Mouse (Mus musculus) CH12.LX (cell line): ENCODE measurements around the gene Tshz2. TPM values are rescaled to one million over a fixed set of nuclear protein-coding genes. Genes with fewer than 3 reads are reported as not detected.

Experiments
- DNase-seq: peaks from one replicate; pipeline ENCODE4 v3.0.0-alpha.2; 2013; ENCODE audit errors: extremely low read depth
- H3K27ac ChIP-seq: 2 replicates; pipeline ENCODE4 v1.5.1; 2012; ENCODE audit warnings: low read depth, mild to moderate bottlenecking, control low read depth, moderate library complexity; ENCODE audit not compliant: insufficient read depth
- H3K27me3 ChIP-seq: replicated peaks from 2 replicates; pipeline ENCODE3; 2012; ENCODE audit warnings: inconsistent platforms
- H3K36me3 ChIP-seq, 2 experiments: replicated peaks in 1 of 2; 2 replicates each; pipeline versions ENCODE3 to v1.6.1; 2012; ENCODE audit warnings: inconsistent platforms in 1 of 2, low read length in 1 of 2, mild to moderate bottlenecking in 1 of 2, mixed read lengths in 1 of 2, moderate library complexity in 1 of 2; ENCODE audit not compliant: control insufficient read depth in 1 of 2, insufficient read depth in 1 of 2
- H3K4me1 ChIP-seq, 2 experiments: 2 replicates each; pipeline ENCODE4 v1.6.1; 2012; ENCODE audit warnings: inconsistent platforms in 1 of 2, moderate library complexity in 1 of 2; ENCODE audit not compliant: insufficient read depth in 2 of 2, control insufficient read depth in 1 of 2
- H3K4me2 ChIP-seq: 2 replicates; pipeline ENCODE4 v1.6.1; 2012; ENCODE audit warnings: low read depth, mild to moderate bottlenecking, control low read depth; ENCODE audit not compliant: poor library complexity, insufficient read depth, severe bottlenecking
- H3K4me3 ChIP-seq, 3 experiments: fragments of 150-350 bp in 1 of 3; sonication (generic) in 1 of 3; replicated peaks in 1 of 3; 2 replicates each; pipeline versions ENCODE3 to v1.5.1; 2011 to 2012; ENCODE audit warnings: low read depth in 2 of 3, low read length in 2 of 3, mild to moderate bottlenecking in 2 of 3, moderate library complexity in 2 of 3, control low read depth in 1 of 3, improper control_type of control experiment in 1 of 3, inconsistent platforms in 1 of 3, mixed read lengths in 1 of 3; ENCODE audit not compliant: poor library complexity in 1 of 3
- H3K79me2 ChIP-seq: replicated peaks from 2 replicates; pipeline ENCODE4 v1.6.1; 2012; ENCODE audit warnings: mild to moderate bottlenecking, moderate library complexity; ENCODE audit not compliant: control insufficient read depth, poor library complexity, insufficient read depth, severe bottlenecking; ENCODE audit errors: extremely low read depth
- H3K9ac ChIP-seq: 2 replicates; pipeline ENCODE4 v1.6.1; 2012; ENCODE audit warnings: low read depth, mild to moderate bottlenecking, control low read depth, moderate library complexity; ENCODE audit not compliant: insufficient read depth
- H3K9me3 ChIP-seq: replicated peaks from 2 replicates; pipeline ENCODE3; 2012; ENCODE audit warnings: low read length, inconsistent platforms, mixed read lengths
- CHD1 ChIP-seq: IDR thresholded peaks from 2 replicates; pipeline ENCODE4 v1.6.1; 2012; ENCODE audit warnings: low read depth, low read length, improper control_type of control experiment, inconsistent platforms
- CHD2 ChIP-seq: IDR thresholded peaks from 2 replicates; pipeline ENCODE4 v1.6.1; 2011; ENCODE audit warnings: low read length, improper control_type of control experiment
- E2F4 ChIP-seq: IDR thresholded peaks from 2 replicates; pipeline ENCODE4 v1.6.1; 2011; ENCODE audit warnings: low read depth, low read length, improper control_type of control experiment; ENCODE audit not compliant: insufficient replicate concordance
- EP300 ChIP-seq: IDR thresholded peaks from 2 replicates; pipeline ENCODE4 v1.6.1; 2011; ENCODE audit warnings: low read length, improper control_type of control experiment
- ETS1 ChIP-seq: conservative IDR thresholded peaks from 2 replicates; pipeline ENCODE4 v1.6.1; 2012; ENCODE audit warnings: low read depth, mild to moderate bottlenecking, inconsistent platforms, low read length, improper control_type of control experiment, moderate library complexity
- HCFC1 ChIP-seq: IDR thresholded peaks from 2 replicates; pipeline ENCODE4 v1.6.1; 2012; ENCODE audit warnings: low read depth, mild to moderate bottlenecking, inconsistent platforms, low read length, improper control_type of control experiment
- JUN ChIP-seq: IDR thresholded peaks from 2 replicates; pipeline ENCODE4 v1.6.1; 2011; ENCODE audit warnings: low read depth, mild to moderate bottlenecking, low read length, improper control_type of control experiment, moderate library complexity; ENCODE audit not compliant: insufficient read depth
- JUND ChIP-seq: conservative IDR thresholded peaks from 2 replicates; pipeline ENCODE4 v1.6.1; 2011; ENCODE audit warnings: low read depth, low read length, improper control_type of control experiment
- MAX ChIP-seq: IDR thresholded peaks from 2 replicates; pipeline ENCODE4 v1.6.1; 2011; ENCODE audit warnings: low read length, improper control_type of control experiment
- MEF2A ChIP-seq: IDR thresholded peaks from 2 replicates; pipeline ENCODE4 v1.6.1; 2014; ENCODE audit warnings: low read depth, mild to moderate bottlenecking, inconsistent platforms, low read length, improper control_type of control experiment, borderline replicate concordance
- MXI1 ChIP-seq: IDR thresholded peaks from 2 replicates; pipeline ENCODE4 v1.6.1; 2011; ENCODE audit warnings: mild to moderate bottlenecking, low read depth, low read length, improper control_type of control experiment
- MYC ChIP-seq: IDR thresholded peaks from 2 replicates; pipeline ENCODE4 v1.6.1; 2011; ENCODE audit warnings: low read depth, mild to moderate bottlenecking, improper control_type of control experiment, low read length
- NELFE ChIP-seq: IDR thresholded peaks from 2 replicates; pipeline ENCODE4 v1.6.1; 2011; ENCODE audit warnings: low read depth, low read length, improper control_type of control experiment
- POLR2AphosphoS2 ChIP-seq: IDR thresholded peaks from 2 replicates; pipeline ENCODE4 v1.6.1; 2011; ENCODE audit warnings: low read depth, low read length, improper control_type of control experiment
- RCOR1 ChIP-seq: conservative IDR thresholded peaks from 2 replicates; pipeline ENCODE4 v1.6.1; 2012; ENCODE audit warnings: low read depth, mild to moderate bottlenecking, inconsistent platforms, low read length, improper control_type of control experiment
- SIN3A ChIP-seq: IDR thresholded peaks from 2 replicates; pipeline ENCODE4 v1.6.1; 2012; ENCODE audit warnings: low read length, improper control_type of control experiment, inconsistent platforms
- TBP ChIP-seq: conservative IDR thresholded peaks from 2 replicates; pipeline ENCODE4 v1.6.1; 2011; ENCODE audit warnings: low read depth, low read length, improper control_type of control experiment
- UBTF ChIP-seq: IDR thresholded peaks from 2 replicates; pipeline ENCODE4 v1.6.1; 2012; ENCODE audit warnings: low read depth, mild to moderate bottlenecking, inconsistent platforms, low read length, improper control_type of control experiment, moderate library complexity
- USF1 ChIP-seq: IDR thresholded peaks from 2 replicates; pipeline ENCODE4 v1.6.1; 2014; ENCODE audit warnings: low read depth, mild to moderate bottlenecking, inconsistent platforms, low read length, improper control_type of control experiment
- USF2 ChIP-seq: conservative IDR thresholded peaks from 2 replicates; pipeline ENCODE4 v1.6.1; 2011; ENCODE audit warnings: low read depth, low read length, improper control_type of control experiment
- ZC3H11A ChIP-seq: IDR thresholded peaks from 2 replicates; pipeline ENCODE4 v1.6.1; 2012; ENCODE audit warnings: low read depth, mild to moderate bottlenecking, inconsistent platforms, low read length, improper control_type of control experiment
- ZMIZ1 ChIP-seq: IDR thresholded peaks from 2 replicates; pipeline ENCODE4 v1.6.1; 2012; ENCODE audit warnings: low read depth, mild to moderate bottlenecking, inconsistent platforms, low read length, improper control_type of control experiment
- dilution Hi-C: fragments of 300-500 bp; cut with MboI; formaldehyde crosslinking; loops from 2 replicates; pipeline ENCODE4 v1.14.3; 2020; ENCODE audit warnings: low sequenced_read_pairs; ENCODE audit not compliant: extremely low pct_unique_long_range_greater_than_20kb, extremely low pct_ligation_motif_present
- in situ Hi-C: fragments of 300-500 bp; cut with MboI; formaldehyde crosslinking; loops from 3 replicates; pipeline ENCODE4 v1.14.3; 2019; ENCODE audit warnings: low sequenced_read_pairs, low pct_ligation_motif_present, low pct_unique_long_range_greater_than_20kb, mixed read lengths
- polyA plus RNA-seq: library from polyadenylated mRNA; unstranded; fragments of >175 nt; gene quantifications from 2 replicates; pipeline ENCODE4 v1.2.1, GENCODE M21; 2012; ENCODE audit warnings: low read depth; ENCODE audit not compliant: insufficient read length
- total RNA-seq, 2 experiments: library from RNA; depleted of rRNA; stranded (reverse); fragments of 300-350 nt in 1 of 2; fragments of >200 nt in 1 of 2; gene quantifications; 2 replicates each; pipeline ENCODE4 v1.2.3; 2012 to 2014

The Tshz2 gene
- total and polyA plus RNA-seq, 3 experiments: not detected

- Histone ChIP-seq H3K4me2 (no peak overlapping the region), H3K4me1 (no peaks in the 10 kb centered on the region), H3K9me3 (peaks cover 71% of the 10 kb centered on the region), H3K27ac (no peak overlapping the region), H3K27me3 (no peaks in the 10 kb centered on the region), H3K4me3 (no peak overlapping the region), H3K79me2 (no peaks in the 10 kb centered on the region), H3K36me3 (no peaks in the 10 kb centered on the region), H3K9ac (no peak overlapping the region)
- in situ Hi-C loops: no loop called here
- no peak for DNase-seq
- no peak for TF ChIP-seq CHD2
- TF ChIP-seq MYC: no peak
- TF ChIP-seq USF2: no peak
- TF ChIP-seq HCFC1: no peak
- no peak for TF ChIP-seq ETS1
- no peak for TF ChIP-seq POLR2AphosphoS2
- TF ChIP-seq UBTF: no peak
- no peak for TF ChIP-seq MAX
- TF ChIP-seq JUN: no peak
- TF ChIP-seq ZMIZ1: no peak
- TF ChIP-seq USF1: no peak
- no peak for TF ChIP-seq EP300
- no peak for TF ChIP-seq MEF2A
- no peak for TF ChIP-seq SIN3A
- TF ChIP-seq TBP: no peak
- no peak for TF ChIP-seq MXI1
- no peak for TF ChIP-seq RCOR1
- dilution Hi-C loops: no loop called here
These were observed 402.0 kb downstream of the Tshz2 start for GRCm38 (mm10) chr2:170034794-170035193.

GRCm38 (mm10) chr2:170036791-170037241, 404.0 kb downstream of the Tshz2 start:
- Histone ChIP-seq H3K9me3 (peaks cover 69% of the 10 kb centered on the region), H3K9ac (no peak overlapping the region)
- in situ Hi-C loops: no loop called here

More at GRCm38 (mm10) chr2:170036791-170037241, 404.0 kb downstream of the Tshz2 start:
- H3K4me1 ChIP-seq: no peaks in the 10 kb centered on the region
- H3K36me3 ChIP-seq: no peaks in the 10 kb centered on the region
- no peak overlapping the region for H3K4me2 ChIP-seq
- TF ChIP-seq E2F4 (no peak), ZC3H11A (no peak), NELFE (no peak), USF2 (no peak), JUND (no peak), SIN3A (no peak), CHD1 (no peak)
- DNase-seq: no peak
- no peaks in the 10 kb centered on the region for H3K79me2 ChIP-seq
- H3K27me3 ChIP-seq: no peaks in the 10 kb centered on the region
- H3K4me3 ChIP-seq: no peak overlapping the region
- dilution Hi-C loops: no loop called here
- no peak overlapping the region for H3K27ac ChIP-seq
